In the genomic region with DNA sequence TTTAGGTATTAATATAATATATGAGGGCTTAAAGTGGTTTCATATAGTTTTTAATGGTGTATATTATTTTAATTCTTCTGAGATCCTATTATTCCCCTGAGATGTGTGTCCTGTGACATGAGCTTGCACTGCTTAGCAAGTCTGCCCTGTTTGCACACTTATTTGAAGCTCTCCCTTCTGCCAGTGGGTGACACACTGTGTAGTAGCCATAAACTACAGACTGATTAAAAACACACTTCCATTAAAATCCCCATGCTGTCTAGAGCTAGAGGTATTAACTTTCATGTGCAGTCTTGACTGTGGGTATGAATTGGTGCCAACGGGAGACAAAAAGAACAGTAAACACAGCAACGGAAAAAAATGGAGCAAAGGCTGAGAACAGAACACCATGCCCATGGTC, we compare ENCODE assay signal across 26 mouse cellular contexts.
"Had no signal": no experiment of that assay in that cellular context is flagged by ENCODE, and none has a peak within 500 bp of the region (broad histone marks: within the 10 kb centered on the region; RNA-seq: fewer than 3 reads in every experiment).

No protein-coding gene starts in this region.

- H3K27ac ChIP-seq: gastrocnemius, adult 2 months; heart, embryonic 10.5 days; hindbrain, embryonic 10.5 days; hindbrain, embryonic 12.5 days; hindbrain, embryonic 14.5 days; intestine, embryonic 15.5 days; limb, embryonic 15.5 days; liver, embryonic 12.5 days; liver, embryonic 14.5 days had no signal

- H3K9ac ChIP-seq: heart, embryonic 12.5 days; hindbrain, embryonic 12.5 days; hindbrain, embryonic 14.5 days; intestine, embryonic 15.5 days; limb, embryonic 15.5 days; liver, embryonic 12.5 days; liver, embryonic 14.5 days had no signal

- DNase-seq: gastrocnemius, adult 2 months; gastrocnemius, postnatal 10 days; gastrocnemius, postnatal 25 days; heart, adult 18-20 months; heart, postnatal 10 days; heart, postnatal 4 days; kidney, adult 18-20 months; kidney, adult 8-10 months; kidney, postnatal 10 days; kidney, postnatal 25 days; kidney, postnatal 4 days; layer of hippocampus, adult 9-11 months; layer of hippocampus, postnatal 36 days; left cerebral cortex, postnatal 4 days had no signal

- H3K9me3 ChIP-seq: heart, embryonic 10.5 days; heart, embryonic 12.5 days; hindbrain, embryonic 10.5 days; hindbrain, embryonic 12.5 days; intestine, embryonic 15.5 days; limb, embryonic 15.5 days; liver, embryonic 12.5 days had no signal

- H3K27me3 ChIP-seq: heart, embryonic 12.5 days; hindbrain, embryonic 12.5 days; intestine, embryonic 15.5 days; limb, embryonic 15.5 days; liver, embryonic 12.5 days had no signal

- H3K36me3 ChIP-seq: heart, embryonic 10.5 days; heart, embryonic 12.5 days; hindbrain, embryonic 10.5 days; hindbrain, embryonic 12.5 days; intestine, embryonic 15.5 days; limb, embryonic 15.5 days; liver, embryonic 12.5 days had no signal

- H3K4me2 ChIP-seq: heart, embryonic 12.5 days; hindbrain, embryonic 12.5 days; hindbrain, embryonic 14.5 days; intestine, embryonic 15.5 days; limb, embryonic 15.5 days; liver, embryonic 12.5 days had no signal

- ATAC-seq: hindbrain, embryonic 16.5 days; inflammation-experienced regulatory T-cells, adult 6 months; intestine, embryonic 15.5 days; intestine, postnatal 0 days; liver, embryonic 12.5 days had no signal

- H3K4me3 ChIP-seq: gastrocnemius, adult 2 months; heart, embryonic 10.5 days; heart, embryonic 12.5 days; hindbrain, embryonic 10.5 days; hindbrain, embryonic 12.5 days; intestine, embryonic 15.5 days; limb, embryonic 15.5 days; liver, embryonic 12.5 days had no signal

- H3K4me1 ChIP-seq: heart, embryonic 10.5 days; heart, embryonic 12.5 days; hindbrain, embryonic 10.5 days; intestine, embryonic 15.5 days; liver, embryonic 12.5 days had no signal
